Mouse (Mus musculus) liver, postnatal 0 days (tissue): Measurements from ENCODE around the gene Klc2. TPM values are rescaled to one million over a fixed set of nuclear protein-coding genes. Genes with fewer than 3 reads are reported as not detected.
A peak's percentile ranks its signal among the peaks of the same experiment; 100 is the strongest.

Experiments
- ATAC-seq: fragments of 200-750 bp; cut with Nextera tagmentation; 2 replicates; pipeline ENCODE4 v1.8.0; 2017; ENCODE audit warnings: mild to moderate bottlenecking, moderate library complexity
- DNase-seq: peaks from one replicate; pipeline ENCODE4 v3.0.0-alpha.2; 2016
- H3K27ac ChIP-seq: fragments of 300-500 bp; sonication (generic); 2 replicates; pipeline ENCODE4 v1.5.1; 2014; ENCODE audit warnings: antibody characterized with exemption, moderate library complexity, mild to moderate bottlenecking, low read depth
- H3K27me3 ChIP-seq: fragments of 300-500 bp; sonication (generic); 2 replicates; pipeline ENCODE4 v1.6.1; 2014; ENCODE audit warnings: low read length, control low read depth, mixed read lengths; ENCODE audit not compliant: insufficient read depth
- H3K36me3 ChIP-seq: fragments of 300-500 bp; sonication (generic); replicated peaks from 2 replicates; pipeline ENCODE4 v1.6.1; 2014; ENCODE audit warnings: mild to moderate bottlenecking, control low read depth, low read length, moderate library complexity, mixed read lengths; ENCODE audit not compliant: insufficient read depth
- H3K4me1 ChIP-seq: fragments of 300-500 bp; sonication (generic); 2 replicates; pipeline ENCODE4 v1.6.1; 2014; ENCODE audit warnings: antibody characterized with exemption, mild to moderate bottlenecking, control low read depth; ENCODE audit not compliant: insufficient read depth
- H3K4me2 ChIP-seq: fragments of 300-500 bp; sonication (generic); 2 replicates; pipeline ENCODE4 v1.6.1; 2014; ENCODE audit warnings: low read depth, mild to moderate bottlenecking, low read length, moderate library complexity, mixed read lengths
- H3K4me3 ChIP-seq: fragments of 300-500 bp; sonication (generic); 2 replicates; pipeline ENCODE4 v1.5.1; 2014; ENCODE audit warnings: low read depth, low read length
- H3K9ac ChIP-seq: fragments of 300-500 bp; sonication (generic); replicated peaks from 2 replicates; pipeline ENCODE4 v1.6.1; 2014; ENCODE audit warnings: mild to moderate bottlenecking, moderate library complexity
- H3K9me3 ChIP-seq: fragments of 300-500 bp; sonication (generic); 2 replicates; pipeline ENCODE4 v1.6.1; 2016; ENCODE audit warnings: mild to moderate bottlenecking, control low read depth, low read length, mixed read lengths
- CTCF ChIP-seq: sonication (generic); IDR thresholded peaks from 2 replicates; pipeline ENCODE4 v1.5.1; 2016; ENCODE audit warnings: antibody characterized with exemption, low read depth
- EP300 ChIP-seq: IDR thresholded peaks from 2 replicates; pipeline ENCODE4 v1.6.1; 2016; ENCODE audit warnings: antibody characterized with exemption, low read depth, mild to moderate bottlenecking
- WGBS: fragments of 180-500 bp; shearing (Covaris S2); extraction: QIAGEN DNeasy Blood & Tissue Kit; methylation state at CpG from one replicate; pipeline ENCODE4 v1.1.7; 2014; ENCODE audit not compliant: insufficient replicate concordance; 5-methylcytosine and 5-hydroxymethylcytosine counted together
- polyA plus RNA-seq: library from polyadenylated mRNA; unstranded; fragments of >200 nt; fragmentation: Nextera tagmentation; extraction: Ambion mirVana; gene quantifications from 2 replicates; pipeline ENCODE4 v1.2.1, GENCODE M21; 2015

The Klc2 gene
- polyA plus RNA-seq, 1 experiment from 2014 or later: 1.5 TPM

DNA sequence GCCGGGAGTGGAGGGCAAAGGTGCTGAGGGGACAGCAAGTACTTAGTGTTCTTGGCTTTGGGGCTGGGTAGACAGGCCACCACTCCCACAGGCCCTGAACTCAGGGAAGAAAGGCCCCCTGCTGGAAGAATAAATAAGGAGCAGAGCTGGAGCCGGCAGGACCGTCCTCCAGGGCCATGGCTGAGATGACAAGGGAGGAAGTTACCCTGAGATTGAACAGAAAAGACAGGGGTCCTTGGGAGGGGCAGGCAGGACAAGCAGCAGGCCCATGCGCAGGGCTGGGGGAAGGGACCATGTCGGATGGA, 10.1 kb downstream of the Klc2 start:
- ATAC-seq: no peak
- H3K9me3 ChIP-seq: no peaks in the 10 kb centered on the region
- peaks cover 27% of the 10 kb centered on the region for H3K4me1 ChIP-seq
- H3K36me3 ChIP-seq: peaks cover 27% of the 10 kb centered on the region
- no peak overlapping the region for H3K27ac ChIP-seq
- H3K4me2 ChIP-seq: no peak overlapping the region
- H3K27me3 ChIP-seq: no peaks in the 10 kb centered on the region
- no peak overlapping the region for H3K9ac ChIP-seq
- H3K4me3 ChIP-seq: no peak overlapping the region
- WGBS: 26% methylated on average over 5 of the region's 5 CpGs
- TF ChIP-seq CTCF (peak; percentile 57), EP300 (no peak)
- peak; percentile 43 for DNase-seq

DNA sequence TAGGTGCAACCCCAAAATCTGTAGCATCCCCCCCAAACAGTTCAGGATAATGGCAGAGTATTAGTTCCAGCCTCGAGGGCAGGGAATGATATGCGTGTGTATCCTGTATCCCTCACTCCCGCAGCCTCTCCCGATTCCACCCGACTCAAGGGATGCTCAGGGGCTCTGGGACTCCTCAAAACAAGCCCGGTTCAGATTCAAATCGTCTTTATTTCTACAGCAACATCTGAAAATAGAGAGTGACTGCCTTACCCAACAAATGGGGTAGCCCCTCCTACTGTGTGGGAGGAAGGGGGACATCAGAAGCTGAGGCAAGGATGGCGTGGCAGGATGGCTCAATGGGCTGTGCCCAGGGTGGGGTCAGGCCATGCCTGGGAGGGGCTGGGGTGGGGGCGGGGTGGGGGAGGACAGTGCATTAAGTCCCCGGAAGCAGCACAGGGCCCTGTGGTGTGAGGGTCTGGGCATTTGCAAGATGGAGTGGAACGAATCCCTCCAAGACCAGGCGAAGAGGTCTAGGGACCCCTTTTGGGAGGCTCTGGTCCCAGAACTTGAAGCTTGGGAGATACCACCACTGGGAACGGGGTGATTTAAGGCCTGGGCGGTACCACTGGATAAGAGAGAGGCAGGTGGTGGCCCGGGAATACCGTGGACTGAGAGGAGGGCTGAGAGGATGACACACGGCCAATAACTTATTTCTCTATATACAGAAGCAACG, 10.6 kb downstream of the Klc2 start:
- no peak for ATAC-seq
- Histone ChIP-seq H3K4me1 (peaks cover 27% of the 10 kb centered on the region), H3K27me3 (no peaks in the 10 kb centered on the region), H3K4me3 (no peak overlapping the region), H3K36me3 (peaks cover 30% of the 10 kb centered on the region), H3K4me2 (peak overlapping the region; percentile 97), H3K9ac (no peak overlapping the region), H3K9me3 (no peaks in the 10 kb centered on the region), H3K27ac (no peak overlapping the region)
- DNase-seq: no peak
- 74% methylated on average over 18 of the region's 18 CpGs for WGBS
- no peak for TF ChIP-seq EP300
- no peak for TF ChIP-seq CTCF

DNA sequence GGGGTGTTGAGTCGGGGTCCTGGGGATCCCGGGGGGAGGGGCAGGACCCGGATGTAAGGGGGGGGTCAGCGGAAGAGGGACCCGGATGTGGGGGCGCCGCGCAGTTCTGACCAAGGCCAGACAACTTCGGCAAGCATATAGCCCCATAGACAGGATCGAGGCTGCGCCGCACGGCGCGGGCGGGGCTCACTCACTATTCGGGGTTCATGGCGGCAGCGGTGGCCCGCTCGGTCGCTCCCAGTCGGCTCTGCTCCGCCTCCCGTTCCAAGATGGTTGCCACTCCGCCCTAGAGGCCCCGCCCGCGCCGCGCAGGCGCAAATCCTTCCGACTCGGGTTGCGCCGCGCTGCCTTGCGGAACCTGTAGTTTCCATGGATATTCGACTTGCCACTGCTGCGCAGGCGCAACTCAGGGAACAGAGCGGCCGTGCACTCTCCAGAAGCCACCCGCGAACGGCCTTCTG, 11.6 kb downstream of the Klc2 start, which contains the start of gene Rab1b:
TSS of gene Rab1b (minus strand) at position 342 of the 461 bp plus-strand sequence.
- H3K9ac ChIP-seq: peak within 1 kb of the TSS; percentile 90
- no peaks in the 10 kb centered on the region for H3K9me3 ChIP-seq
- ATAC-seq (peak; percentile 93), DNase-seq (peak; percentile 99)
- H3K4me1 ChIP-seq: peaks cover 27% of the 10 kb centered on the region
- H3K4me2 ChIP-seq: peak within 1 kb of the TSS; percentile 97
- H3K27me3 ChIP-seq: no peaks in the 10 kb centered on the region
- under 1% methylated on average over 36 of the region's 46 CpGs for WGBS
- TF ChIP-seq CTCF (no peak), EP300 (no peak)
- peak within 1 kb of the TSS; percentile 87 for H3K4me3 ChIP-seq
- peak within 1 kb of the TSS; percentile 94 for H3K27ac ChIP-seq
- H3K36me3 ChIP-seq: peaks cover 32% of the 10 kb centered on the region

DNA sequence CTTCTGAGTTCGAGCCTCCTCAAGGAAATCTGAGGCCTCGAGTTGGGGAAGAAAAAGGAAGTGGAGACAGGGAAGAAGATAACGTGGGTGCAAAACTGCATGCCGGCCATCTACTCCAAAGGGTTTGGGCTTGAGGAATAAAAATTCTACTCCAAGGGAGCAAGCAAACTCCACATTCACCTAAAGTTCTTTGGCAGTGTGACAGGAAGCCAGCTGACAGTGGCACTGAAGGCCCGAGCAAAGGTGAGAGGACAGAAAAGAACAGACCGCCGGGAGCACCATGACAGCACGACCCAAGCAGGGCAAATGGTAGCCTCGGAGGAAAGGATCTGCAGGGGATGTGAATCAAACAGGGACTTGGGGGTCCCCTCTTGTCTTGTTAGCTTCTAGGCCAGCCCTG, 12.3 kb downstream of the Klc2 start:
- Histone ChIP-seq H3K4me1 (peaks cover 27% of the 10 kb centered on the region), H3K27me3 (no peaks in the 10 kb centered on the region), H3K27ac (peak overlapping the region; percentile 94), H3K9me3 (no peaks in the 10 kb centered on the region), H3K4me2 (peak overlapping the region; percentile 97), H3K36me3 (peaks cover 38% of the 10 kb centered on the region), H3K9ac (peak overlapping the region; percentile 90), H3K4me3 (peak overlapping the region; percentile 87)
- ATAC-seq (no peak), DNase-seq (peak; percentile 44)
- WGBS: 2% methylated on average over 9 of the region's 9 CpGs
- no peak for TF ChIP-seq EP300
- TF ChIP-seq CTCF: no peak

DNA sequence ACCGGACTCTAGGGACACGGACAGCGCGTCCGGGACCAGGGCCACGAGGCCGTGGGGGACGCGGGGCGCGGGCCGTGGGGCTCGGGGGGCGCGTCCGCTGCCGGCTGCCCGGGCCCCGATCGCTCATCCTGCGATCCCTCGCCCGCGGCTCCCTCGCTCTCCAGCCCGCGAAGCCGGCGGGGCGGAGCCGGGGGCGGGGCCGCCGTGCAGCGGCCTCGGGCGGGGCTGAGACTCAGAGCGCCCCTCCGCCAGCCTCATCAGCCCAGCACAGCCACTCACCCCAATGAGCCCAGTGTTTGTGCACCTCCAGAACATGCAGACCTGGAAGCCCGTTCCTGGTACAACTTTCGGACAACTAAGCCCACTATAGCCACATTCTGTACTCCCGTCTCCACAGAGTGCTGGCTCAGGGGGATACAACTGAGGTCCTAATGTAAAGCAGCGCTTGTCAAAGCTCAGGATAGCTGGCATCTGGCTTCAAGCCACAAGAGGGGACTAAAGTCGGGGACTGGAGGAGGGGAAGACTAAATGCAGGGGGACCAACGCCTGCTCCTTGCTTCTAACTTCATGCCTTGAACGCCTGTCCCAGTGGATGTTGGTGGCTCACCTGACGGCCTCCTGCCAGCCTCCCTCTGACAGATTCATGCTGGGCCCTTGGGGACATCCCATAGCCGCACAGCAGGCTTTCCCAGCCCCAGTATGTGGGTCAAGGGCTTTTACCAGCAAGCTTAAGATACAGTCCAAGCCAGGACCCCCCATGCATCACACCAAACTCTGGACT, 19.8 kb downstream of the Klc2 start, which contains the start of gene Cnih2:
TSS of gene Cnih2 (minus strand) at position 159 of the 781 bp plus-strand sequence.
- peaks cover 11% of the 10 kb centered on the region for H3K4me1 ChIP-seq
- peak within 1 kb of the TSS; percentile 75 for H3K4me2 ChIP-seq
- DNase-seq (peak; percentile 71), ATAC-seq (peak; percentile 46)
- no peak within 1 kb of the TSS; the same call in 1 of the 2 replicates for H3K9ac ChIP-seq
- H3K9me3 ChIP-seq: no peaks in the 10 kb centered on the region
- peak within 1 kb of the TSS; percentile 35 for H3K4me3 ChIP-seq
- no peak within 1 kb of the TSS for H3K27ac ChIP-seq
- peaks cover 22% of the 10 kb centered on the region for H3K27me3 ChIP-seq
- peaks cover 40% of the 10 kb centered on the region for H3K36me3 ChIP-seq
- WGBS: 11% methylated on average over 26 of the region's 48 CpGs
- TF ChIP-seq EP300: no peak
- TF ChIP-seq CTCF: no peak
